Mouse (Mus musculus) CH12.LX (cell line): Measurements from ENCODE around the gene Usp45. TPM values are rescaled to one million over a fixed set of nuclear protein-coding genes. Genes with fewer than 3 reads are reported as not detected.

Experiments used
- DNase-seq: peaks from one replicate; pipeline ENCODE4 v3.0.0-alpha.2; 2013; ENCODE audit errors: extremely low read depth
- H3K27ac ChIP-seq: 2 replicates; pipeline ENCODE4 v1.5.1; 2012; ENCODE audit warnings: low read depth, mild to moderate bottlenecking, control low read depth, moderate library complexity; ENCODE audit not compliant: insufficient read depth
- H3K27me3 ChIP-seq: replicated peaks from 2 replicates; pipeline ENCODE3; 2012; ENCODE audit warnings: inconsistent platforms
- H3K36me3 ChIP-seq, 2 experiments: replicated peaks in 1 of 2; 2 replicates each; pipeline versions ENCODE3 to v1.6.1; 2012; ENCODE audit warnings: inconsistent platforms in 1 of 2, low read length in 1 of 2, mild to moderate bottlenecking in 1 of 2, mixed read lengths in 1 of 2, moderate library complexity in 1 of 2; ENCODE audit not compliant: control insufficient read depth in 1 of 2, insufficient read depth in 1 of 2
- H3K4me1 ChIP-seq, 2 experiments: 2 replicates each; pipeline ENCODE4 v1.6.1; 2012; ENCODE audit warnings: inconsistent platforms in 1 of 2, moderate library complexity in 1 of 2; ENCODE audit not compliant: insufficient read depth in 2 of 2, control insufficient read depth in 1 of 2
- H3K4me2 ChIP-seq: 2 replicates; pipeline ENCODE4 v1.6.1; 2012; ENCODE audit warnings: low read depth, mild to moderate bottlenecking, control low read depth; ENCODE audit not compliant: poor library complexity, insufficient read depth, severe bottlenecking
- H3K4me3 ChIP-seq, 3 experiments: fragments of 150-350 bp in 1 of 3; sonication (generic) in 1 of 3; replicated peaks in 1 of 3; 2 replicates each; pipeline versions ENCODE3 to v1.5.1; 2011 to 2012; ENCODE audit warnings: low read depth in 2 of 3, low read length in 2 of 3, mild to moderate bottlenecking in 2 of 3, moderate library complexity in 2 of 3, control low read depth in 1 of 3, improper control_type of control experiment in 1 of 3, inconsistent platforms in 1 of 3, mixed read lengths in 1 of 3; ENCODE audit not compliant: poor library complexity in 1 of 3
- H3K79me2 ChIP-seq: replicated peaks from 2 replicates; pipeline ENCODE4 v1.6.1; 2012; ENCODE audit warnings: mild to moderate bottlenecking, moderate library complexity; ENCODE audit not compliant: control insufficient read depth, poor library complexity, insufficient read depth, severe bottlenecking; ENCODE audit errors: extremely low read depth
- H3K9ac ChIP-seq: 2 replicates; pipeline ENCODE4 v1.6.1; 2012; ENCODE audit warnings: low read depth, mild to moderate bottlenecking, control low read depth, moderate library complexity; ENCODE audit not compliant: insufficient read depth
- H3K9me3 ChIP-seq: replicated peaks from 2 replicates; pipeline ENCODE3; 2012; ENCODE audit warnings: low read length, inconsistent platforms, mixed read lengths
- BHLHE40 ChIP-seq: IDR thresholded peaks from 2 replicates; pipeline ENCODE4 v1.6.1; 2011; ENCODE audit warnings: mild to moderate bottlenecking, low read depth, low read length, improper control_type of control experiment
- CHD2 ChIP-seq: IDR thresholded peaks from 2 replicates; pipeline ENCODE4 v1.6.1; 2011; ENCODE audit warnings: low read length, improper control_type of control experiment
- CTCF ChIP-seq, 2 experiments: IDR thresholded peaks in 1 of 2; conservative IDR thresholded peaks in 1 of 2; 2 replicates each; pipeline ENCODE4 v1.5.1; 2011 to 2012; ENCODE audit warnings: low read depth in 2 of 2, low read length in 2 of 2, improper control_type of control experiment in 1 of 2, inconsistent platforms in 1 of 2, mild to moderate bottlenecking in 1 of 2, moderate library complexity in 1 of 2
- E2F4 ChIP-seq: IDR thresholded peaks from 2 replicates; pipeline ENCODE4 v1.6.1; 2011; ENCODE audit warnings: low read depth, low read length, improper control_type of control experiment; ENCODE audit not compliant: insufficient replicate concordance
- ELF1 ChIP-seq: IDR thresholded peaks from 2 replicates; pipeline ENCODE4 v1.6.1; 2014; ENCODE audit warnings: low read depth, mild to moderate bottlenecking, inconsistent platforms, low read length, improper control_type of control experiment
- EP300 ChIP-seq: IDR thresholded peaks from 2 replicates; pipeline ENCODE4 v1.6.1; 2011; ENCODE audit warnings: low read length, improper control_type of control experiment
- GABPA ChIP-seq: IDR thresholded peaks from 2 replicates; pipeline ENCODE4 v1.6.1; 2012; ENCODE audit warnings: low read depth, low read length, improper control_type of control experiment, inconsistent platforms; ENCODE audit not compliant: insufficient replicate concordance
- HCFC1 ChIP-seq: IDR thresholded peaks from 2 replicates; pipeline ENCODE4 v1.6.1; 2012; ENCODE audit warnings: low read depth, mild to moderate bottlenecking, inconsistent platforms, low read length, improper control_type of control experiment
- JUND ChIP-seq: conservative IDR thresholded peaks from 2 replicates; pipeline ENCODE4 v1.6.1; 2011; ENCODE audit warnings: low read depth, low read length, improper control_type of control experiment
- MAZ ChIP-seq: IDR thresholded peaks from 2 replicates; pipeline ENCODE4 v1.6.1; 2012; ENCODE audit warnings: low read depth, mild to moderate bottlenecking, inconsistent platforms, low read length, improper control_type of control experiment, moderate library complexity
- MEF2A ChIP-seq: IDR thresholded peaks from 2 replicates; pipeline ENCODE4 v1.6.1; 2014; ENCODE audit warnings: low read depth, mild to moderate bottlenecking, inconsistent platforms, low read length, improper control_type of control experiment, borderline replicate concordance
- MXI1 ChIP-seq: IDR thresholded peaks from 2 replicates; pipeline ENCODE4 v1.6.1; 2011; ENCODE audit warnings: mild to moderate bottlenecking, low read depth, low read length, improper control_type of control experiment
- MYC ChIP-seq: IDR thresholded peaks from 2 replicates; pipeline ENCODE4 v1.6.1; 2011; ENCODE audit warnings: low read depth, mild to moderate bottlenecking, improper control_type of control experiment, low read length
- NELFE ChIP-seq: IDR thresholded peaks from 2 replicates; pipeline ENCODE4 v1.6.1; 2011; ENCODE audit warnings: low read depth, low read length, improper control_type of control experiment
- NRF1 ChIP-seq: IDR thresholded peaks from 2 replicates; pipeline ENCODE4 v1.6.1; 2014; ENCODE audit warnings: low read depth, mild to moderate bottlenecking, inconsistent platforms, low read length, improper control_type of control experiment, moderate library complexity
- POLR2A ChIP-seq: IDR thresholded peaks from 2 replicates; pipeline ENCODE4 v1.6.1; 2011; ENCODE audit warnings: low read depth, mild to moderate bottlenecking, improper control_type of control experiment, low read length
- SIN3A ChIP-seq: IDR thresholded peaks from 2 replicates; pipeline ENCODE4 v1.6.1; 2012; ENCODE audit warnings: low read length, improper control_type of control experiment, inconsistent platforms
- TCF12 ChIP-seq: IDR thresholded peaks from 2 replicates; pipeline ENCODE4 v1.6.1; 2014; ENCODE audit warnings: low read depth, mild to moderate bottlenecking, inconsistent platforms, low read length, improper control_type of control experiment
- USF1 ChIP-seq: IDR thresholded peaks from 2 replicates; pipeline ENCODE4 v1.6.1; 2014; ENCODE audit warnings: low read depth, mild to moderate bottlenecking, inconsistent platforms, low read length, improper control_type of control experiment
- ZC3H11A ChIP-seq: IDR thresholded peaks from 2 replicates; pipeline ENCODE4 v1.6.1; 2012; ENCODE audit warnings: low read depth, mild to moderate bottlenecking, inconsistent platforms, low read length, improper control_type of control experiment
- ZKSCAN1 ChIP-seq: IDR thresholded peaks from 2 replicates; pipeline ENCODE4 v1.6.1; 2012; ENCODE audit warnings: low read depth, inconsistent platforms, low read length, improper control_type of control experiment, borderline replicate concordance
- ZMIZ1 ChIP-seq: IDR thresholded peaks from 2 replicates; pipeline ENCODE4 v1.6.1; 2012; ENCODE audit warnings: low read depth, mild to moderate bottlenecking, inconsistent platforms, low read length, improper control_type of control experiment
- ZNF384 ChIP-seq: IDR thresholded peaks from 2 replicates; pipeline ENCODE4 v1.6.1; 2012; ENCODE audit warnings: low read depth, low read length, improper control_type of control experiment, inconsistent platforms
- dilution Hi-C: fragments of 300-500 bp; cut with MboI; formaldehyde crosslinking; loops from 2 replicates; pipeline ENCODE4 v1.14.3; 2020; ENCODE audit warnings: low sequenced_read_pairs; ENCODE audit not compliant: extremely low pct_unique_long_range_greater_than_20kb, extremely low pct_ligation_motif_present
- in situ Hi-C: fragments of 300-500 bp; cut with MboI; formaldehyde crosslinking; loops from 3 replicates; pipeline ENCODE4 v1.14.3; 2019; ENCODE audit warnings: low sequenced_read_pairs, low pct_ligation_motif_present, low pct_unique_long_range_greater_than_20kb, mixed read lengths
- polyA plus RNA-seq: library from polyadenylated mRNA; unstranded; fragments of >175 nt; gene quantifications from 2 replicates; pipeline ENCODE4 v1.2.1, GENCODE M21; 2012; ENCODE audit warnings: low read depth; ENCODE audit not compliant: insufficient read length
- total RNA-seq, 2 experiments: library from RNA; depleted of rRNA; stranded (reverse); fragments of 300-350 nt in 1 of 2; fragments of >200 nt in 1 of 2; gene quantifications; 2 replicates each; pipeline ENCODE4 v1.2.3; 2012 to 2014

The Usp45 gene
- total and polyA plus RNA-seq, 3 experiments = 16.7 to 30.6 (median 17.5) TPM

DNA sequence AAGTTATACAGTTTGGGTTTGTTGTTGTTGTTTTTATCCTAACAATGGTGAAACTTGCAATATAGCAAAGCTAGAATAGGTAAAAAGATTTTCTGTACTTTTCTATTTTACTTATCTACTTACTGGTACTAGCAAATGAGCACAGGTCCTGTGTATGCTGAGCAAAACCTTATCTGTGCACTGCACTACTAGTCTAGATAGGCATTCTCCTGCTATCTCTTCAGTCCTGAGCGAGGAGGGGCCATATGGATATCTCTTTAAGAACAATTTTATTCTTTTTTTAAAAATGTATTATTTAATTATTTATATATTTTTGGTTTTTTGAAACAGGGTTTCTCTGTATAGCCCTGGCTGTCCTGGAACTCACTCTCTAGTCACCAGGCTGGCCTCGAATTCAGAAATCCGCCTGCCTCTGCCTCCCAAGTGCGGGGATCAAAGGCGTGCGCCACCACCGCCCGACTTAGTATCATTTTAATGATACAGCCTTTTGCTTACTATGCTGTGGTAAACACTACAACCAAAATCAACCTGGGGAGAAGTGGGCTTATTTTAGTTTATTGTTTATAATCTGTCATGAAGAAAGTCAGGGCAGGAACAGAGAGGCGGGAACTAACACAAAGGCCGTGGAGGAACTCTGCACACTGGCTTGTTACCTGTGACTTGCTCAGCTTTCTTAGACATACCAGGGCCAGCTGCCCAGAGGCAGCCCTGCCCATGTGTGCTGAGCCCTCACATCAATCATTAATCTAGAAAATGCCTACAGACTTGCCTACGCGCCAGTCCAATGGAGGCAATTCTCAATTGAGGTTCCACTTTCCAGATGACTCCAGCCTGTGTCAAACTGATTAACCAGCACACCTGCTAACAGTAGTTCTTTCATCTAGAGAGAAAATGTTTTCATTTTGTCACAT is 14.1 kb downstream of the Usp45 start:
- Histone ChIP-seq H3K27me3 (no peaks in the 10 kb centered on the region), H3K9ac (no peak overlapping the region), H3K4me3 (no peak overlapping the region), H3K9me3 (no peaks in the 10 kb centered on the region), H3K4me1 (peaks cover 5 to 40% of the 10 kb centered on the region in 2 experiments; a peak in 2 of 4 replicates), H3K36me3 (peaks cover 37 to 62% of the 10 kb centered on the region in 2 experiments), H3K27ac (no peak overlapping the region), H3K4me2 (no peak overlapping the region), H3K79me2 (peaks cover 24% of the 10 kb centered on the region)
- dilution Hi-C loops (no loop called here), in situ Hi-C loops (no loop called here)
- no peak for TF ChIP-seq JUND
- no peak for TF ChIP-seq USF1
- TF ChIP-seq CTCF (conservative IDR thresholded peaks at IDR 0.05 in 1 of 2, IDR thresholded peaks at IDR 0.05 in 1 of 2; ENCODE audit: low read depth in 2 of 2, low read length in 2 of 2) = no peak
- no peak for TF ChIP-seq ELF1
- no peak for TF ChIP-seq GABPA
- no peak for TF ChIP-seq MXI1
- no peak for TF ChIP-seq EP300
- no peak for TF ChIP-seq ZMIZ1
- no peak for TF ChIP-seq NRF1
- TF ChIP-seq E2F4 = no peak
- TF ChIP-seq SIN3A = no peak
- no peak for TF ChIP-seq ZC3H11A
- TF ChIP-seq ZKSCAN1 = no peak
- TF ChIP-seq TCF12 = no peak
- TF ChIP-seq HCFC1 = no peak
- TF ChIP-seq MEF2A = no peak
- TF ChIP-seq CHD2 = no peak
- no peak for DNase-seq

DNA sequence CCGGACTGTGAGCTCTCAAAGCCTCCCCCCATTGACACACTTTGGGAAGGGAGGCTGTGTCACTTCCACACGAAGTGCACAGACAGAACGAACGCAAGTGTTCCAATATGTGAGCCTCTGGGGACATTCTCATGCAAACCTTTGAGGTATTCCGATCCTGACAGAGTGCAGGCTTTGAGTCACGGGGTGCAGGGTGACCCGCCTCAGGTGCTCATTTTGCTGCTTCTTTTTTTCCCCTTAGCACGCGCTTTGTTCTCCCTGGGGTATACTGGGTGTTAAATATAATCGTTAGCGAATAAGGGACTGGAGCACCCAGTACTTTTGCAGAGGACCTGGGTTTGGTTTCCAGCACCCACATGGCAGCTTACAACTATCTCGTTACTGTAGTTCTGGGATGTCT is 19.3 kb downstream of the Usp45 start:
- Histone ChIP-seq H3K36me3 (peaks cover 53 to 81% of the 10 kb centered on the region in 2 experiments), H3K79me2 (no peaks in the 10 kb centered on the region), H3K4me1 (peaks cover 0 to 27% of the 10 kb centered on the region in 2 experiments; a peak in 2 of 4 replicates), H3K4me2 (no peak overlapping the region), H3K27ac (no peak overlapping the region), H3K9ac (no peak overlapping the region), H3K4me3 (no peak overlapping the region), H3K27me3 (no peaks in the 10 kb centered on the region), H3K9me3 (no peaks in the 10 kb centered on the region)
- in situ Hi-C loops = no loop called here
- DNase-seq = peak; percentile 81
- dilution Hi-C loops = no loop called here
- TF ChIP-seq E2F4 = no peak
- no peak for TF ChIP-seq CHD2
- peak; percentile 39; the same call in 1 of the 2 replicates for TF ChIP-seq ZNF384
- TF ChIP-seq SIN3A = no peak
- TF ChIP-seq TCF12 = no peak
- no peak for TF ChIP-seq NELFE
- TF ChIP-seq MYC = no peak
- peak; percentile 44 for TF ChIP-seq EP300
- no peak for TF ChIP-seq CTCF (conservative IDR thresholded peaks at IDR 0.05 in 1 of 2, IDR thresholded peaks at IDR 0.05 in 1 of 2; ENCODE audit: low read depth in 2 of 2, low read length in 2 of 2)
- peak; percentile 21; the same call in 1 of the 2 replicates for TF ChIP-seq MEF2A
- peak; percentile 64 for TF ChIP-seq BHLHE40
- no peak for TF ChIP-seq POLR2A
- TF ChIP-seq MAZ = no peak
